Mouse (Mus musculus) layer of hippocampus, adult 9-10 months (tissue): ENCODE measurements at regions not wholly inside any gene's neighbourhood (a gene's known extent, or its start where the extent isn't known, plus 50 kb on each side); places are given as distances from the start of the nearest gene placed in this dataset.

Source experiments
- DNase-seq: peaks from one replicate; pipeline ENCODE4 v3.0.0; 2022; ENCODE audit warnings: low spot score

- DNase-seq: no peak
These were observed 452.8 kb upstream of the Dmac1 start for GRCm38 (mm10) chr4:75730798-75731400.

DNA sequence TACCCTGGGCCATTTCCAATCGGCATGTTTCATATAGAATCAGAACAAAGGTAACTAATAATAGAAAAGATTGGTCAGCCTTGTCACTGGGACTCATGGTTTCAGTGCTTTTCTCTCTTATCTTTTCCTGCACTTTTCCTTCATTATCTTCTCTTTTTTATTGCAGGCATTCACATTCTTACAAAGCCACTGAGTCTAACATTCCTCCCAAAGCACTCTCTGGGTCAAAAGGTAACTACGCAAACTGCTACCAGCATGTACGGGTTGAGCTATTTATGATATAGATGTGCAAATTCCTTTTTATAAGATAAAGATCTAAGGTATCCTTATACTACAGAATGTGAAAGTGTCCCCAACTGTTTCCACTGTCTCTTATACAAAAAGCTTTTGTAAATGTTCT is 436.5 kb upstream of the Dmac1 start:
- no peak for DNase-seq

- no peak for DNase-seq
These were observed 435.9 kb upstream of the Dmac1 start for GRCm38 (mm10) chr4:75713960-75714359.

GRCm38 (mm10) chr4:75700780-75701378 is 422.8 kb upstream of the Dmac1 start:
- no peak for DNase-seq

GRCm38 (mm10) chr4:75676590-75677174 is 398.6 kb upstream of the Dmac1 start:
- no peak for DNase-seq

DNA sequence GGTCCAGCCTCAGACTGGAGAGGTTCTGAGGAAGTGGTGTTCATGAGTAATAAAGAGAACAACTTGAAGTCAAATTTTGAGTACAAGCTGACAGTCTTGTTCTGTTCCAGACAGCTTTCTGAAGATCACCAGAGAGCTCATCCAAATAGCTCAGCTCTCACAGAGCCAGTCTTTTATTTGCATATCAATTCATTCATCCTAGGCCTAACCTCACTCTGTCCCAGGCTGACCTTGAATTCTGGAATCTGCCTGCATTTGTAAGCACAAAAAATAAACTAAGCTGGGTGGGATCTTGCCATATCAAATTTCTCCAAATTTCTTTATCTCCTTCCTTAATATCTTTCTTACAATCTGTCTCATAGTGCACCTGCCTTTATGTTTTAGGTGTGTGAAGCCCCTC is 362.9 kb upstream of the Dmac1 start:
- no peak for DNase-seq

GRCm38 (mm10) chr4:75636627-75637026 is 358.5 kb upstream of the Dmac1 start:
- DNase-seq: no peak

DNA sequence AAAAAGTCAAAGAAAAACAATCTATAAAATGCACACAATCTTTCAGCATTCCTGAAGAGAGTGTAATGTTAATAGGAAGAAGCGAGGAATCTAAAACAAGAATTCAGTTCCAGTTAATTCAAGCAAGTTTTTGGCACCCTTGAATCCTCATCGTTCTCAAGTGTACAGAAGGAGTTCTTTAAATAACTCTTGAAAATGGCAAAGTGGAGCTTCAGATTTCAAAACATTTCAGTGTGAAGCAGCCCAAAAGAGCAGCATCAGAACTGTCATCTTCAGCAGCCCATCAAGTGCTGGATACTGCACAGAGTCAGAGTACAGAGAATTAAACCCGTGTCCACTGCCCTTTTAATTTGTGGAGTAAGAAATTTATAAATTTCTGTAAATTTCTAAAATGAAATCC is 311.8 kb upstream of the Dmac1 start:
- DNase-seq: no peak

DNA sequence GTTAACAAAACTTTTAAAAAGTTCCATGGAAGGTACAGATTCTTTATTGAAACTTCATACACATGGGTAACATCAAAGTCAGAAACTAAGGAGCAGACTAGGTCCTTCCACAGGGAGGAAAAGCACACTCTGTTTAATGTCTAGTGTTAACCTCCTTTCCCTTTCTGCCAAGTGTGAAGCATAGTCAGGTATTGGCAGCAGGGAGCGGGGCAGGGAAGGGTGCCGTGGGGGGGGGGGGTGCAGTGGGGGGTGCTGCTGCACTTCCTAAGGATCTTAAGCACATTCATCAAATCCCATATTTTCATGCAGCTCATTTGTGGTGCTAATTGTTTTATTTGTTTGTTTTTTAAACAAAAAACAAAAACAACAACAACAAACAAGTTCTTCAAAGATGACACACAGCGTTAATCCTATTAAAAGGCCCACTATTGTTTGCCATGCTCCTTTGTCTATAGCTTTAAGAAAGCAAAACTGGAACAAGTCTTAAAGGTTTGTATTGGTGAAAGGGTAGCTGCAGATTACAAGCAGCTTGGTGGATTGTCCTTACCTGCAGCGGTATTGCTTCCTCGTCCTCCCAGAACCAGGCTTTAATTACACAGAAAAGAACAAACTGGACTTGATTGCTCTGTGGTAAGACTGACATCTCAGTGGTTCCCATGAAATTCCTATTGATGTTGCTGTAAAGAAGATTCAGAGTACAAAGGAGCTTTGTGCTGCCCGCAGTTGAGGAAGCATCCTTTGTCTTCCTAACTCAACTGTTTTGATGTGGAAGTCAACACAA is 310.2 kb upstream of the Dmac1 start:
- DNase-seq: no peak

DNA sequence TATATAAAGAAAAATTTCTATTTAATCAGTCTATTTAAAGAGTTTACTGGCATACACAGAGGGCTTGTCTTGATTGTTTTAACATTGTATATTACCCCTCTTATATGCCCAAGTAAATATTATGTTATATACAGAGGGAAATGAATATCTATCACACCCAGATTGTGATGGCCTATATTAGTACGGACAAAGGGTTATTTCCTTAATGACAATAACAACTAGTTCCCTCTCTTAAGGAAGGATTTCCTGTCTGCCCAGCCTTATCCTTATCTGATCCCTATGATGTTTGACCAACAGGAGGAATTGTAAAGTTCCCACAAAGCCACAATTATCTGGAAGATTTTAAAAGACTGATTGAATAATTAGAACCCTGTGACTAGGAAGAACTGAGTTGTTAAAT is 301.8 kb upstream of the Dmac1 start:
- DNase-seq: no peak

- DNase-seq: no peak
These were observed 294.5 kb upstream of the Dmac1 start for GRCm38 (mm10) chr4:75572603-75573002.

DNA sequence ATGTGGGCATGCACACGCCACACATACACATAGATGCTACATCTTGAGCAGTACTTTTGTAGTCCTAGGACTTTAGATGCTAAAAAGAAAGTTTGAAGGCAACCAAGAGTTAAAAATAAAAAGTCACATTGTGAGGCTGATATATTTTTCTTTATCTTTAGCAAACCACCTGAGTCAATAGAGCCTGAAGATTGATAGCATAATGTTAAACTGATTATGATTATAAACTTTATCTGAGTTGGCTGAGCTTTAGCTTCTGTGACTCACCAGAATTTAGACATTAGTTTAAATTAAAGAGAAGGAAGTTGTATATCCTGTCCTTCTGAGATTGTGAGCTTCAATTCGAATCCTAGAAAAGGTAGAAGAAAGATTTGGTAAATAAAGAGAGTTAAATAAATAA is 289.5 kb upstream of the Dmac1 start:
- no peak for DNase-seq

GRCm38 (mm10) chr4:75562480-75562879 is 284.4 kb upstream of the Dmac1 start:
- no peak for DNase-seq

DNA sequence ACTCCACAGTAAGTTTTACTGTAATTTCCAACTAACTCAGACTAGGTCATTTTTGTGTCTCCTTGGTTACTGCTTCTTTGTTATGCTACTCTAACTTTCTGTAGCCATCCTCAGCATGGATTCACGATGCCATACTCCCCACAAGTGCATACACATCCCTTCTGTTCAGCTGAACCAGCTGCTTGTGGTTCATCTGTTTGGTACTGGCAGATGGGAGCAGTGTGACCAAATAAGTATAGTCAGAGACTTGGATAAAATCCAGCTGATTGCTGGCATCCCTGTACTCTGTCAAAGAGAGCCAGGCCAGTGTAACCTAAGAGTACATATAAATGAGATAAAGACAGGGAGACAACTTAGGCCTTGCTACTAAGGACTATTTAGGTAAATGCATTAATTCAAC is 283.7 kb upstream of the Dmac1 start:
- peak; percentile 26 for DNase-seq

- DNase-seq: no peak
These were observed 259.7 kb upstream of the Dmac1 start for GRCm38 (mm10) chr4:75537787-75538186.

DNA sequence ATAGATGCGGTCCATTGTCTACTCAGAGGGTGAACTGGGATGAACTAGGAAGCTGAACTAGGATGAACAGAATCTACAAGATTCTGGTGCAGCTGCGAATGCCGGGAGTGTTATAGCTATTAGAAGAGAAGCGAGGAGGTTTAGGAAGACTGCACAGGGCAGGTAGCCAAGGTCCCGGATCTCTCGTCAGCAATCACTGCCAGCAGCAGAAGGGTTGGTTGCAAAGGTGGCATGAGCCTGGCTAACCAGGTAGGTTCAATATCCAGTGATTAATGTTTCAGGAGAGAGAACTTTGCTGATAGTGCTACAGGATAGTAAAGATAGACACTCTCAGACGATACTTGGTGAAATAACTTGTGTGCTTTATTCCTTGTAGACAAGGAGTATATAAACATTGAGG is 257.0 kb upstream of the Dmac1 start:
- DNase-seq: no peak

DNA sequence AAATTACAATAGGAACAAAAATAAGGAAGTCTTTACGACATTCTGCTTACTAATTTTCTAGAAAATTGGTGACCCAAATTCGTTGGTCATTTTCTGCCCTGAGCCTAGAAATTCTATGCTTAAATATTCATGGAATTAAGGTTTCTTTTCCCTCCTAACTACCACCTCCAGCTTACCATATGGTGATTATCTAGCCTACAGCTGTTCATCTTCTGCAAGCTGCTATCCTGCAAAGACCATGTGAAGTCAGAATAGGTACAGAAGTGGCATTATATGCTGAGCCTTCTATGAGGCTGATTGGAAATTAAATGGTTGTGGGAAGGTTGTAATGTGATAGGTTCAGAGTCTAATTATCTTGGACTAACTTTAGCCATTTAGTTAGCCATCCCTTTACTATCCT is 251.5 kb upstream of the Dmac1 start:
- no peak for DNase-seq

DNA sequence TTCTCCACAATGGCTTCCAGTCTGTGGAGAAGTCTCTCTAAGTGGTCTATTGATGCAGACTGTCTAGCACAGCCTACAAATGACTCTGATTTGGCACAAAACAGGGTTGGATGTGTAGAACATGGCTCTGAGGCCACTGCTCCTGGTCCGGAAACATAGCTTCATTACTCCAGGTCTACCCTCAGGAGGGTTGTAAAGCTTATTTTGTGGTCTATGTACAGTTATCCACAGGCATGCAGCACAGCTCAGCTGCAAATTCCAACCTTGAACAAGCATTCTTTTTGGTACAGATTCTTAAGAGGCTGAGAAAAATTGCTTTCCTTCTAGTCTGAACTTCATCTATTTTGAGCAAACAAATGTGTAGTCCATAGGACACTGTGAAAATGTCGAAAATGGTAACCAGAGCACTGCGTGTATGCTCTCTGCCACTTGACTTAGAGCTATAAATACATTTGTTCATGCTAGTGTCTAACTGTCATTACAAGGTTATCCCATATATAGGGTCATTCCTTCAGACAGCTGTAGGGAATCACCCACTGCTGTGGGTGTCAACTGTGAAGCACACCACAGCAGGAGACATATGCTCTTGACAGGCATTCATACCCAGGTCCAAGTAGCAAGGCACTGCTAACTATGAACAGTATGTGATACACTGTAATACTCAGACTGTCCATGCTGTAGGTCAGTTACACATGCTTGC is 239.5 kb upstream of the Dmac1 start:
- no peak for DNase-seq
